Mouse (Mus musculus): ENCODE data around the gene 9930104L06Rik.
"Not testable (repeated sequence)": the region's sequence is repeated elsewhere in the genome, so short reads cannot be mapped to it uniquely, and the experiment has no call there.

9930104L06Rik gene

DNA sequence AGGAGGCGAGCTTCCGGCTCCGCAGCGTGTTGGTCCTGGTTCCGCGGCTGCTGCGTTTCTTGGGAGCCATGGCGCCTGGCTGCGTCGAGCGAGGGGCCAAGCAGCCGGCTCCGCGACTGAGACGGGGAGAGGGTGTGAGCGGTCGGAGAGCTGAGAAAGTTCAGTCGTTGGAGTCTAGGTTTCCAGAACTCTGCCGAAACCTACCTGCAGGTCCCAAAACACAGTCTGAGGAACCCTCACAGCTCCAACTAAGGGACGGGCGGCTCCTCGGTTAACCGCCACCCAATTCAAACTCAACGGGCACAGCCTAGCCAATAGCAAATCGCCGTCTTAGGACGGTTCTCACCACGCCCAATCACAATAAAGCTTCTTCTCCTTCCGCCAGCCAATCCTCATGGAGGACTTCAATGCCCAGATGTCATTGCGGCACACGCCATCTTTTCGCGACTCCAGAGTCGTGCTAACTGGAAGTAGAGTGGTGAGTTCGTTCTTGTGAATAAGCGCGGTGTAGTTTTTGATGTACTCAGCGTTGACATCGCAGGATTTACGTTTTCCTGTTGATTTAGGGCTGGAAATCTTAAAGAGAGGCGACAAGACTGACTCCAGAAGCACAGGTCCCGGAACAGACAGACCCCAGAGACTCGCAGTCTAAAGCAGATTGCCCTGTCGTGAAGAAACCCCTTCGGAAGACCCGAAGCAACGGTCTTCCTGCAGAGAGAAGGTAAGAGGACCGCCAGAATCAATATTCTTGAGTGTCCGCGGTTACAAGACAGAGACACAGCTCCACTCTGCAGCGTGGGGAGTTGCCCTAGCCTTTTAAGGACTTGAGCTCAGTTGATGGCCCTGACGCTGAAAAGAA is at the start of gene 9930104L06Rik:
9930104L06Rik (plus strand) TSS at position 436 of the 859 bp plus-strand sequence.
- peak; percentile 88 to 91 for DNase-seq (ENCODE audit: low spot score in 2 of 2)

DNA sequence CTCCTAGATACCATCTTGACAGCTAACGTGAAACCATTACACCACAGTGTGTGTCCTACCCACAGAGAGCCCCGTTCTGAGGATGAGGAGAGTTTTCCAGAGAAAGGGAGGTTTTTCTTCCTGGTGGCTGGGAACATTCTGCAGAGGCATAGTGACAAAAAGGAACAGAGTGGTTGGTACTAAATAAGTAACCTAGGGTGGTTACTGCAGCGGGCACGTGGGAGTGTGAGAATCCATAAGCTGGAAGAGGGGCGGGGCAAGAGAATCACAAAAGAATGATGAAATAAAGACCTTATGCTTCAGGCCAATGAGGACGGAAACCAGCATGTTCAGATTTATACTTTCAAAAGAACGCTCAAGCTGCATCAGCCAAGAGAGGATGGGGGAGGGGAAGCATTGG is 48.1 kb upstream of the 9930104L06Rik start:
- no peak for DNase-seq (ENCODE audit: low spot score in 2 of 2)

DNA sequence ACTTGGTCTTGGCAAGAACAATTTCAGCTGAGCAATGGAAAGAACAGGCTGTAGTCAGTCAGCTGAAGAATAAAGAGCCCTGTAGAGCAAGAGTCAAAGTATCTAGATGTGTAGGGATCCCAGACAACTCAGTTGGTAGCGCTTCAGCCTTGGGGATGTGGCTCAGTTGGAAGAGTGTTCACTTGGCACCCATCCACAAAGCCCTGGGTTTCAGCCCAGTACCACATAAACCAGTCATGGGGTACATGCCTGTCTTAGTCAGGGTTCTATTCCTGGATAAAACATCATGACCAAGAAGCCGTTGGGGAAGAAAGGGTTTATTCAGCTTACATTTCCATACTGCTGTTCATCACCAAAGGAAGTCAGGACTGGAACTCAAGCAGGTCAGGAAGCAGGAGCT is 46.9 kb upstream of the 9930104L06Rik start:
- DNase-seq (ENCODE audit: low spot score in 2 of 2), result no peak

DNA sequence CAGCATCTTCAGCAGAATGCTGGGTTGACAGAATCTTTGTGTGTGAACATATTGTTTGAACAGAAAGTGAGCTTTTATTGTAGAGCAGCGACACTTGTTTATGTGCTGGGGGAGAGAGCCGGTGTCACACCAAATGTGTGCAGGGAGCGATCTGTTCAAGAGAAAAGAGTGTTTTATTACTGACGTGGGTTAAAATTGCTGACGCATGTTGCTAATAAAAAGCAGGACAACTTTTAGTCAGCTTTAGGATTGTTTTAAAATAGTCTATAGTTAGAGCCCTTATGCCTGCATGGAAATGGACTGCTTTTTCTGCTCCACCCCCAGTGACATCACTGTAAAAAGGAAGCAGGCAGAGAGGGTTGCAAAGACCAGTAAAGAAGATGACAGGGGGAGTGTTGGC is 46.0 kb upstream of the 9930104L06Rik start:
- DNase-seq (ENCODE audit: low spot score in 2 of 2), result no peak

DNA sequence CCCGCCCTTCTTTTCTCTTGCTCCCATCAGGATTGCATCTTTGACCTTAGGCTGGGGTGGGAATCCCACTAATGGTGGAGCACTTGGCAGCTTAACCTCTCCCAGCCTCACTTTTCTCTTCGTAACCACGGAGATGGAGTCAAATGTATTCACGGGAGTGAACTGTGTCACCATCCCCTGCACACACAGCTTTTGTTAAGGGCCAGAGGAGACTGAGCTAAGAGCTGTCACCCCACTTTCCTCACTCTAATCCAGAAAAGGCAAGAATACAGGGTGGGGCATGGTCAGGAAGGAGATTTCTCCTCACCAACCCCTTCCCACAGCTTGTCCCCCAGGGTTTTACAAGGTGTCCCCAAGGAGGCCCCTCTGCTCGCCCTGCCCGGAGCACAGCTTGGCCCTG is 43.1 kb upstream of the 9930104L06Rik start:
- no peak for DNase-seq (ENCODE audit: low spot score in 2 of 2)

DNA sequence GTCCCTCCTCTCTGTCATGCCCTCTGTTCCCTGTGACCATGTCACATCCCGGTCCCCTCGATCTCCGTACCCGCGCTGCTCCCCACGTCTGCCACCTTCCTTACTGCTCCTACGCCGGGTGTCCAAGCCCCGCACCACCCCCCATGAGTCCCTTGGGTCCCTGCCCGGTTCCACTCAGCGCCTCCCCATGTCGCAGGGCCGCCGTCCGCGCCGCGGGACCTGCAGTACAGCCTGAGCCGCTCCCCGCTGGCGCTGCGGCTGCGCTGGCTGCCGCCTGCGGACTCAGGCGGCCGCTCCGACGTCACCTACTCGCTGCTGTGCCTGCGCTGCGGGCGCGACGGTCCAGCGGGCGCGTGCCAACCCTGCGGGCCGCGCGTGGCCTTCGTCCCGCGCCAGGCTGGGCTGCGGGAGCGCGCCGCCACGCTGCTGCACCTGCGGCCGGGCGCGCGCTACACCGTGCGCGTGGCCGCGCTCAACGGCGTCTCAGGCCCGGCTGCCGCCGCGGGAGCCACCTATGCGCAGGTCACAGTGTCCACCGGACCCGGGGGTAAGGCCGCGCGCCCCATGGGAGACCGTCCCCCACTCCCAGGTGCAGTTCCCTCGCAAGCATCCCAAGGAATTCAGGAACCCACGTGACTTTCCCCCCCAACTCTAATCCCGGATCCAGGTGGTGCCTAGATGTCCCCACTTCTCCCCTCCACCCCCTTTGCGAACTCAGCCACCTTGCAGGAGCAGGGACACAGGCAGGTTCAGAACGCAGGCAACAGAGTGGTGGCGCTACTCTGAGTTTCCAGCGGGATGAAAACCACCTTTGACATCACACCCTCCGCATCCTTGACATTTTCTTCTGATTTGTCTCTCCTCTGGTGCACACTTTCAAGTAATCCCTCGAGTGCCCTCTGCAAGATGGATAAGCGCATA is 42.1 kb upstream of the 9930104L06Rik start:
- no peak for DNase-seq (ENCODE audit: low spot score in 2 of 2)

DNA sequence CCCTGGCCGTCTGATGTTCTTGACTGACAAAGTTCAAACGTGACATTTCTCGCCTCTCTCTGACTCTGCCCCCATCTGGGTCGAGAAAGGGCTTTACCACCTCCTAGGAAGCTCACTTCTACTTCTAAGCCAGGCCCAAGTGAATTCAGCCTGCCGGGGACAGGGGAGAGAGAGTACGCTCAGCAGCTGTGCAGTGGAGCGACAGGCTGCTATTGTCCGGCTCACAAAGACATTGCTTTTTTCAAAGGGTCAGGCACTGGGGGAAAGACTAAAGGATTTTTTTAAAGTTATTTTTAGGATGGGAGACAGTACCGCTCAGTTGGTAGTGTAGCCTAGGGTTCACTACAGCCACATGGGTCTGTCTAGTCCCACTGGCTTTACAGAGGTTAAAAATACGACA is 38.4 kb upstream of the 9930104L06Rik start:
- DNase-seq (ENCODE audit: low spot score in 2 of 2), result no peak

DNA sequence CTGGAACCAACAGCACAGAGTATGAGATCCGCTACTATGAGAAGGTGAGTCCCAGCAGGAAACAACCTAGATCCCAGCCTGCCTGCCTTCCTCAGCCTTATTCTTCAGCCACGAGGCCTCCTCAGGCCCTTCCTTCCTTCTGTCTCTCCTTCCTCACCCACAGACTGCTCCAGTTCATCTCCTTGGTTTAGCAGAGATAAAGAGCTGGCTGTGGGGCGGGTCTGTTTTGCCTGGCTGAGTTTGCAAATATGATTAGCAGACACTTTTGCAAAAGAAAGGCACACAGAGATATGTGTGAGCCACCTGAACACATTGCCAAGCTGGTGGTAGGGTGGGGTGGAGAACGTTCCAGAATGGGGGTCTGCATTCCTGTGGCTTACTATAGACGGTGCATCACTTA is 36.9 kb upstream of the 9930104L06Rik start:
- DNase-seq (ENCODE audit: low spot score in 2 of 2), result no peak

DNA sequence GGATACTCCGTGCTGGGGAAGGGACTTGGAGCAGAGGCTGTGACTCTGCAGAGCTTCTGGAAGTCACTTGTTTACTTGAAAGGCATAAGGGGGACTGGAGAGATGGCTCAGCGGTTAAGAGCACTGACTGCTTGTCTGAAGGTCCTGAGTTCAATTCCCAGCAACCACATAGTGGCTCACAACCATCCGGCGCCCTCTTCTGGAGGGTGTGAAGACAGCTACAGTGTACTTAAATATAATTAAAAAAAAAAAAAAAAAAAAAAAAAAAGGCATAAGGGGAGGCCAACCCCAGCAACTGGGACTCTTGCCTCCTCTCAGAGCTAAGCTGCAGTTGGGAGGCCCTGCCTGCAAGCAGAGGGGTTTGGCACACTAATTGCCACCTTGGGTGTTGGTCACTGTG is 31.4 kb upstream of the 9930104L06Rik start:
- DNase-seq (ENCODE audit: low spot score in 2 of 2), result no peak

DNA sequence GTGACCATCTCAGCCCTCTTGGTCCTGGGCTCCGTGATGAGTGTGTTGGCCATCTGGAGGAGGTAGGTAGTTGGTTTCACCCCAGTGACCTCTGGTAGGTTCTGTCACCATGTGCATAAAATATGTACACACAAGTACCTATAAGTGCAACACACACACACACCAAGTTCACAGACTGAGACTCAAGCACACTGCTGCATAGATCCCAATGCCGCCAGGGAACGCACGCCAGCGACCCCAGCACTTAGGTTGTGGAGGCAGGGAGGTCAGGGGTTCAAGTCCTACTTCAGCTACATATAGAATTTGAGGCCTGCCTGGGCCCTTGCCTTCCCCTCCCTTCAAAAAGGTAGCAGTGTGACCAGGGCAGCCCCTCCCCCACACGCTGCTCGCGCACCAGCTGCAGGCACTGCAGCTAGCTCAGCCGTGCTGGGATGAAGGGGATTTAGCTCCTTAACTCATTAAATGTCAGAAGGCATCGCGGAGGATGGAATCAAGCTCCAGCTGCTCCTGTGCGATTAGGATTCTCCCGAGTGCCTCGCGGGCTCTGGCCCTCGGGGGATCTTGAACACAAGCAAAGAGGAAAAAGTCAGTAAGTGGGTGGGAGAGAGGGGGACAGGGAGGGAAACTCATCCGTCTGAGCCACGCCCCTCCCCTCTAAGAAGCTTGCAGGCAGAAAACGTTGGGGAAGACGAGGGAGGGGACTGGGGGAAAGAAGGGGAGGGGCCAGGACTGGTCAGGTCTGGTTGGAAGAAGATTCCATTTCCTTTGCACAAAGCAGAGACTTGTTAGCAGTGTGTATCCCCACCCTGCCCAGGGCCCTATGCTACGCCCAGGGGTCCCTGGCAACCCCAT is 30.7 kb upstream of the 9930104L06Rik start:
- DNase-seq (ENCODE audit: low spot score in 2 of 2), result no peak

DNA sequence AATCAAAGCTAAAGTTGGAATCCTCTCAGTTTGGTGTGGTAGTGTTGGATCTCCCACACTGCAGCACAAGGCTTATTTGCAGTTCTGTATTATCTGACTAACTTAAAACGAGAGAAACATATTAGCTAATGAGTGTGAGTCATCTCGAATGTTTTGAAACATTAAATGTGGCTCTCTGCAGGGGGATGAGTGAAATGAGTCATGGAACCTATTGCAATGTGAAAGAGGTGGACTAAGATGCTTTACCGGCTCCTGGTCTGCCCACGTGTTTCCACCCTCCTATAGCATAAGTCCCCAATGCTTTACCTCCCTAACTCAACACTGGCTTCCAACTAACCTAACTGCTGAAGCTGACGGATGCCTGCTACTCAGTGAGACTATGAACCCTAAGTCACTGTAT is 8.7 kb upstream of the 9930104L06Rik start:
- no peak for DNase-seq (ENCODE audit: low spot score in 2 of 2)

DNA sequence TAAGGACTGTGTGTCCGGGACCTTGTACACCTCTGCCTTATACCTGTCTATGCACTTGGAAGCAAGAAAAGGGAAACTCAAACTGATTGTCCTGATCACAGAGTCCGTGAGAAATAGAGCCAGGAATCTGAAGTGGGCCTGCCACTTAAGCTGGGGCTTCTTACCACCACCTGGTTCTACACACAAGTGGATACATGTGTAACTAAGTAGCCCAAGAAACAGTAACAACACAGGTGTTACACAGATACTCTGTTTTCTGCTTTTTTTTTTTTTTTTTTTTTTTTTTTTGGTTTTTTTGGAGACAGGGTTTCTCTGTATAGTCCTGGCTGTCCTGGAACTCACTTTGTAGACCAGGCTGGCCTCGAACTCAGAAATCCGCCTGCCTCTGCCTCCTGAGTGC is 2.4 kb downstream of the 9930104L06Rik start, which contains the start of gene Cdca8:
Cdca8 (minus strand) TSS at position 101 of the 400 bp plus-strand sequence.
- DNase-seq (ENCODE audit: low spot score in 2 of 2), result not testable (repeated sequence)

DNA sequence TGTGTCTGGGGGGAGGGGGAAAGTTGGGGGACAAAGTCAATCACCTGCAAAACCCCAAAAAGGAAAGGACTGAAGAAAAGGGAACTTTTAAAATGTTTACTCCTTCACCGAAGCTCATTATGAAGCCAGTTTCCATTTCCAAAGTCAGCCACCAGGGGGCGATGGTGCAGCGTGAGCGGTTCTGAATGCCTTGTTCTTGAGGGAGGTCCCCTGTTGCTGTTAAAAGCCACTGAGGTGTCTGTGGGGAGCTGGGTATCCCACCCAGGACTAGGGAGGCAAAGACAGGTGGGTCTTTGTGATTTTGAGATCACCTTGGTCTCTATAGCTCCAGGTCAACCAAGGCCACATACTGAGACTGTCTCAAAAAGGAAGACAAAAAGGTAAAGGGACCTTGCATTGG is 6.2 kb downstream of the 9930104L06Rik start:
- DNase-seq (ENCODE audit: low spot score in 2 of 2), result peak; percentile 58 to 81

DNA sequence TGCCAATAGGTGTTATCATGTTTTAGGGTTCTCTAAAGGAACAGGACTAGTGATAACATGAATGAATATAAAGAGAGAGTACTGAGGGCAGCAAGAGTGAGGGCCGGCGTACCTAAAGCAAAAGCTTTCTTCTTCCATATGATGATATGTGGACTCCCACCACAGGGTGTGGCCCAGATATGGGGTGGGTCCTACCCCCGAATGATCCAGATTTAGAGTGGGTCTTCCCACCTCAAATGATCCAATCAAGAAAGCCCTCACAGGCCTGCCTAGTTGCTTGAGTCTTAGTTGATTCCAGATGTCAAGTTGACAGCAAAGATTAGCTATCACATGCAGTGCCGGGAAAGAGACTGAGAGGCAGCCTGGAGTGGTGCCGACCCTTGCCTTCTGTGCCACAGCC is 6.9 kb downstream of the 9930104L06Rik start:
- no peak for DNase-seq (ENCODE audit: low spot score in 2 of 2)

DNA sequence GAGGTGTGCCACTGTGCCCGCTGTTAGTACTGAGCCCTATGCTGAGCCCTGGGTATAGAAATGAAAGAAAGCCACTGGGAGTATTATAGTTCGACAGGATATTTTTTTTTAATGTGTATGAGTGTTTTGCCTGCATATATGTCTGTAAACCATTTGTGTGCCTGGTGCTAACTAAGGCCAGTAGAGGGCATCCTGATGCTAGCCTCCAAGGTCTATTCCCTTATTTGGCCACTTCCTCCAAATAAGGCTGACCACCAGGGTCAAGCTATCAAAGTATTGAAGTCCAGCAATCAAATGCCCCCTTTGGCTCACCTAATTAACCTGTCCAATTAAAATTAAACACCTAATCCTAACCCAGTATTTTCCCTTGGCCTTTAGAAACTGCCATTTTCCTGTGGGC is 8.1 kb downstream of the 9930104L06Rik start:
- DNase-seq (ENCODE audit: low spot score in 2 of 2), result no peak

DNA sequence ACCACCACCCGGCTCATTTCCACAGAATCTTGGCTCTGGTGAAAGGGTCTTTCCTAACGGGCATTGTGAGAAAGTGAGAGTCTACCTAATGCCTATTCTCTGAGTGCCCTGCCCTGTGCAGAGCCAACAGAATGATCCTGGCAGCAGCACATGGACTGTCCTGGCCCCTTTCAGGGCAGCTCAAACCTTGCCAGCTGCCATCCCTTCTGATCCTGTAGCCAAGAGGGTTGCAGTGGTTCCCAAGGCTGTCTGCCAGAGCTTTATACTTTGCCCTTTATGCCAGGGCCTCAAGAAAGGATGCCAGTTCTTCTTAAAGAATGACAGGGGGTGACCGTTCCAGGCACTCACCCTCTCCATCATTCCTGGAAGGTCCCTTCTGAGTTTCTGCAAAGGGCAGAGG is 12.6 kb downstream of the 9930104L06Rik start:
- DNase-seq (ENCODE audit: low spot score in 2 of 2), result no peak

DNA sequence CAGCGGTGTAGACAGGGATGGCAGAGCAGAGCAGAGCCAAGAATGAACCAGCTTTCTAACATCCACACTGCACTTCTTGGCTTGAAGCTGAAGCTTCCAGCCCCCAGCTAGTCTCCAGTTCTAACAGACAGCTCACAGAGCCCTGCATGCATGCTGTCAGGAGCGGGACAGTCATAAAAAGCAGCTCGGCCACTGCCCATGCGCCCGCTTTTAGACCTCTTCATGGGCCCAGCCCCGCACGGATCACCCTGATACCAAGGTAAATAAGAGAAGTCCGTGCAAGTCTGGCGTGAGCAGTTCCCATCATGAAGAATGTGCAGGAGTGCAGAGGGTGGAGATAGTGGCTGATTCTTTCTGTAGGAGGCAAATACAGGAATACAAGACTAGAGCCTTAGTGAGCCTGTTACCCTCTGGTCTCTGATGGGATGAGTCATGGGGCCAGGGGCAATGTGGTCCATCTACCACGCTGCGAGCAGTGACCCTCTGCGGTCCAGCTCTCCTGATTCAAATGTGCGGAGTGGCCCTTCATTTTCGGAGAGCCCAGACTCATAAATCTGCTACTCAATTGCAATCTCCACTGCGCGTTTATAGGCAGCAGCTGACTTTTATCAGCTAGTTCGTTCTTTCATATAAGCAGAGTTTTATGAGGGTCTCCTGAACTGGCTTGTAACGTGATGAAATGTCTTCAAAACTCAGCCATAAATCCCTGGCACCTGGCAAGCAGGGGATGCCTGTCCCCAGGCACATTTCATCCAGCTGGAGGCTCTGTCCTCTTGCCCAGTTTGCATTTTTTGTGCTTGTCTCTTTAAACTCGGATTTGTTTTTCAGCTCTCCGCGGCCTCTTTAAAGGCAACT is 13.6 kb downstream of the 9930104L06Rik start:
- no peak for DNase-seq (ENCODE audit: low spot score in 2 of 2)

DNA sequence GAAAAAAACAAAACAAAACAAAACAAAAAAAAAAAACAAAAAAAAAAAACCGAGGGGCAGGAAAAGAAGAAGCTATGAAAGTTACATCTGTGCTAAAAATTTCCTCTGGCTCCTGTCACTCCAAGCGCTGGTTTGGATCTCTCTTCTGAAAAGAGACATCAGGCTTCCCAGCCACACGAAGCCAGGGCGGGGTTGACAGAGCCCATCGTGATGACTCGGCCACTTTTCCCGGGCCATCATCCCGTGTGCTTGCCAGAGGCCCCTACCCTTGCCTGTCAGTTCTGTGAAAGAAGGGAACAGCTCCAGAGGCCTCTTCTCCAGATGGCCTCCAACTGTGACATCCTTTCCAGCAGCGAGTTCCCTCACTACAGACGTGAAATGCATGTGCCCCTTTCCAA is 14.2 kb downstream of the 9930104L06Rik start:
- no peak for DNase-seq (ENCODE audit: low spot score in 2 of 2)

DNA sequence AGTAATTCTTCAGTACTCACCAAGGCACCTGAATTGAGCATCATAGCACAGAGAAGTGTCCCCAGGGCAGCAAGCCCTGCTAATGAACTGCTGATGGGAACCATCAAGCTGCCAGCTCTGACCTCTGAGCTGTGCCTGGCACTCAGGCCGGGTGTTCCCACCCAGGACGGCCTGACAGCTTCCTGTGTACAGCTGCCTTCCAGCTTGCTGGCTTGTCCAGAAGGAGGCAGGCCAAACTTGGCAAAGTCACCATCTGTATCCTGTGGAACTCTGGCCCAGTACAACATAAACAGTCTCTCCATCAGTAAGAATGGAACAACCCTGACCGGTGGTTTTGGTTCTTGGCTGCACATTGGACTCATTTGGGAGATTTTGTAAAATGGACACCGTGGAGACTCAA is 16.7 kb downstream of the 9930104L06Rik start:
- DNase-seq (ENCODE audit: low spot score in 2 of 2), result no peak

DNA sequence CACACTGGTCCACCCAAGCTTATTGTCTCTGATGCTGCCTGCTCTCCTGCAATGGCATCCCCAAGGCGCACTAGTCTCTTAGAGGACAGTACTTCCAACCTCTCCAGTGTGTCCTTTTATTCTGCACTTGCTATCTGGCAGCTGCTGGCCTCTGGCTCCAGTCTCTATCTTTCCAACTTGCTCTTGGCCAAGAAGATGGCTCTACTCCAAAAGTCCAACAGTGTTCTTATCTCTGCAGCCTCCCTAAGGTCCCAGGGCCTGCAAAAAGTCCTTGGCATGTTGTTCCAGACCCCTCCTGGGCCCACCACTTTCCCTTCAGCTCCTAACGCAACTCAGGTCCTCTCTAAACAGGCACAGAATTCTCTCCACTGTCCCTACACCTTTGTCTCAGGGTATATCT is 20.4 kb downstream of the 9930104L06Rik start:
- no peak for DNase-seq (ENCODE audit: low spot score in 2 of 2)

DNA sequence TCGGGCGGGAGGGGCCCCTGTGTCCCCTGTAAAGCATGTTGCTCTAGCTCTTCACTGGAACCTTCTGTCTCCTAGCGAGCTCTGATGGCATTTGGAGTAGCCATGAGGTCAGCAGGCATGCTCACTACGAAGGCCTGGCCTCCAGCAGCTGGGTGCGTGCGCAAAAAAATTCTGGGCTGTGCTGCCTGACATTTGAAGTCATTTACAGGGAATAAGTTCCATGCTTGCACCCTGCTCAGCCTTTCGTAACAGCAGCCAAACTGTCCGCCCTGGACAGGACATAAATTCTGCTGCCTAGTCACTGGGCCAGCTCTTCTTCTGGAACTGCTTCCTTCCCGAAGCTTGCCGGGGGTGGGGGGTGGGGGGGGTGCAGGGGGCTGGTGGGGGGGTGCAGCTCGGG is 22.2 kb downstream of the 9930104L06Rik start:
- DNase-seq (ENCODE audit: low spot score in 2 of 2), result no peak

Data from thymus, postnatal 10 days (tissue).